Comparison of ENCODE assay signal across 7 mouse cellular contexts in genomic region chr16:92443644-92444113, GRCm38 (mm10). TPM values are rescaled to one million over a fixed set of nuclear protein-coding genes. Genes with fewer than 3 reads are reported as not detected.
DNase-seq lines count a peak whose midpoint lies in the region; ATAC-seq and TF ChIP-seq lines count a peak whose summit lies in the region.

No protein-coding gene starts in this region.

- 52% methylated on average over 13 of the region's 13 CpGs for WGBS in embryonic facial prominence, embryonic 15.5 days
- 13% methylated on average over 13 of the region's 13 CpGs for WGBS in liver, embryonic 14.5 days (ENCODE audit: insufficient replicate concordance)
- WGBS in hindbrain, embryonic 13.5 days: 70% methylated on average over 13 of the region's 13 CpGs

- no peak overlapping the region for H3K4me2 ChIP-seq in embryonic facial prominence, embryonic 15.5 days (replicated peaks)
- H3K4me2 ChIP-seq in liver, embryonic 14.5 days (ENCODE audit: low read depth): no peak overlapping the region
- no peak overlapping the region for H3K4me2 ChIP-seq in hindbrain, embryonic 13.5 days

- no peak overlapping the region for H3K27ac ChIP-seq in embryonic facial prominence, embryonic 15.5 days (replicated peaks)
- H3K27ac ChIP-seq in liver, embryonic 14.5 days: no peak overlapping the region
- H3K27ac ChIP-seq in hindbrain, embryonic 13.5 days: no peak overlapping the region

- peaks cover 1% of the 10 kb centered on the region; the same call in 1 of the 2 replicates for H3K36me3 ChIP-seq in embryonic facial prominence, embryonic 15.5 days
- H3K36me3 ChIP-seq in liver, embryonic 14.5 days (replicated peaks; ENCODE audit: control insufficient read depth, insufficient read depth, low read depth): no peaks in the 10 kb centered on the region
- H3K36me3 ChIP-seq in hindbrain, embryonic 13.5 days: 0 out of 2 replicates have a peak, but pooled peaks cover 1% of the 10 kb centered on the region

- no peak for TF ChIP-seq CTCF in Patski (IDR thresholded peaks at IDR 0.05)
- TF ChIP-seq CTCF in liver, embryonic 14.5 days (IDR thresholded peaks at IDR 0.05; ENCODE audit: low read depth): peak; percentile 11; the same call in 1 of the 2 replicates

- DNase-seq in Patski (ENCODE audit: low read depth, low spot score): peak; percentile 51
- no peak for DNase-seq in liver, embryonic 14.5 days (ENCODE audit: low read depth in 3 of 3, low spot score in 3 of 3)
- peak; percentile 43 for DNase-seq in urinary bladder, postnatal 25 days (ENCODE audit: low spot score)
- no peak for DNase-seq in right cerebral cortex, postnatal 14 days

- H3K4me1 ChIP-seq in embryonic facial prominence, embryonic 15.5 days: 0 out of 2 replicates have a peak, but pooled peaks cover 7% of the 10 kb centered on the region
- H3K4me1 ChIP-seq in liver, embryonic 14.5 days (replicated peaks; ENCODE audit: control insufficient read depth in 2 of 2, insufficient read depth in 2 of 2, low read length in 1 of 2): peaks cover 0 to 5% of the 10 kb centered on the region in 2 experiments; a peak in 1 of 4 replicates
- peaks cover 41% of the 10 kb centered on the region for H3K4me1 ChIP-seq in hindbrain, embryonic 13.5 days (replicated peaks)

- peak; percentile 40 for ATAC-seq in Patski
- peak; percentile 22; the same call in 1 of the 2 replicates for ATAC-seq in embryonic facial prominence, embryonic 15.5 days (ENCODE audit: insufficient number of reproducible peaks, low FRiP score, low TSS enrichment, low read depth)
- ATAC-seq in inflammation-experienced regulatory T-cells, adult 6 months: peak; percentile 90
- ATAC-seq in liver, embryonic 14.5 days (ENCODE audit: insufficient read depth): peak; percentile 49
- ATAC-seq in hindbrain, embryonic 13.5 days (ENCODE audit: low FRiP score): no peak

- CTCF ChIA-PET in Patski (lab: Charles Lee): interaction anchor here (0.8 to 2.2 kb wide), 5 partner anchors 14 to 46 kb away, joined by 3 to 8 read pairs (median 5); no protein-coding TSS in a partner anchor

- H3K27me3 ChIP-seq in Patski: no peaks in the 10 kb centered on the region
- H3K27me3 ChIP-seq in embryonic facial prominence, embryonic 15.5 days: no peaks in the 10 kb centered on the region
- no peaks in the 10 kb centered on the region for H3K27me3 ChIP-seq in liver, embryonic 14.5 days (ENCODE audit: control insufficient read depth, insufficient read depth, low read length)
- H3K27me3 ChIP-seq in hindbrain, embryonic 13.5 days: no peaks in the 10 kb centered on the region

- no peak for TF ChIP-seq EP300 in liver, embryonic 14.5 days (IDR thresholded peaks at IDR 0.05; ENCODE audit: low read depth)

- H3K4me3 ChIP-seq in embryonic facial prominence, embryonic 15.5 days (replicated peaks): no peak overlapping the region
- H3K4me3 ChIP-seq in liver, embryonic 14.5 days (ENCODE audit: insufficient read depth in 1 of 2, low read depth in 2 of 2, low read length in 2 of 2): no peak overlapping the region
- no peak overlapping the region for H3K4me3 ChIP-seq in hindbrain, embryonic 13.5 days

- no peak overlapping the region for H3K9ac ChIP-seq in embryonic facial prominence, embryonic 15.5 days
- no peak overlapping the region for H3K9ac ChIP-seq in liver, embryonic 14.5 days (replicated peaks)
- H3K9ac ChIP-seq in hindbrain, embryonic 13.5 days: no peak overlapping the region

- POLR2A ChIA-PET in Patski (lab: Charles Lee): no interaction called here

- no peaks in the 10 kb centered on the region for H3K9me3 ChIP-seq in embryonic facial prominence, embryonic 15.5 days (replicated peaks)
- H3K9me3 ChIP-seq in liver, embryonic 14.5 days (ENCODE audit: control insufficient read depth, low read length): no peaks in the 10 kb centered on the region
- H3K9me3 ChIP-seq in hindbrain, embryonic 13.5 days: no peaks in the 10 kb centered on the region

- in situ Hi-C loops in Patski (cut with MboI; ENCODE audit: low pct_unique_long_range_greater_than_20kb): loop anchor here (5.0 kb wide), 2 partner anchors 46 to 96 kb away; no protein-coding TSS in a partner anchor

RNA-seq across cellular contexts. Expression of gene Rcan1, which starts 27.0 kb away (rescaled TPM):
- polyA plus RNA-seq in Patski (2021): 119 TPM
- 40.3 and 41.8 TPM in 2 replicates for polyA plus RNA-seq in embryonic facial prominence, embryonic 15.5 days (2015; fragmentation: Nextera tagmentation; extraction: Ambion mirVana)
- 1 to 10 TPM; 1.8 to 3.3 (median 1.9) TPM for polyA plus RNA-seq in inflammation-experienced regulatory T-cells, adult 6 months (2017; shearing (Covaris generic))
- 4.5 and 6.2 TPM in 2 replicates for polyA plus RNA-seq in liver, embryonic 14.5 days (2012; rRNA removed)
- polyA plus RNA-seq in liver, embryonic 14.5 days (2014; fragmentation: Nextera tagmentation; extraction: Ambion mirVana): 8.7 and 9.8 TPM in 2 replicates
- 56.5 and 56.6 TPM in 2 replicates for polyA plus RNA-seq in hindbrain, embryonic 13.5 days (2015; fragmentation: Nextera tagmentation; extraction: Ambion mirVana)

RNA-seq across cellular contexts. Expression of gene Clic6, which starts 41.9 kb away (rescaled TPM):
- polyA plus RNA-seq in Patski (2021): 0.05 TPM
- polyA plus RNA-seq in embryonic facial prominence, embryonic 15.5 days (2015; fragmentation: Nextera tagmentation; extraction: Ambion mirVana): 6.7 and 8.8 TPM in 2 replicates
- polyA plus RNA-seq in inflammation-experienced regulatory T-cells, adult 6 months (2017; shearing (Covaris generic)): not detected
- polyA plus RNA-seq in liver, embryonic 14.5 days (2012; rRNA removed): 0.14 and 0.28 TPM in 2 replicates
- polyA plus RNA-seq in liver, embryonic 14.5 days (2014; fragmentation: Nextera tagmentation; extraction: Ambion mirVana): 0.11 and 0.13 TPM in 2 replicates
- 4.8 and 11.5 TPM in 2 replicates for polyA plus RNA-seq in hindbrain, embryonic 13.5 days (2015; fragmentation: Nextera tagmentation; extraction: Ambion mirVana)

Comparison
In these comparisons a context has a peak if more than half of its experiments do, and no peak if none do; other contexts are left out.
1. DNase-seq: peak in Patski (single experiment) and urinary bladder, postnatal 25 days (single experiment); none in liver, embryonic 14.5 days (0 of 3) and right cerebral cortex, postnatal 14 days (single experiment).